Mouse (Mus musculus): ENCODE data around the gene Ikzf1.

DNA sequence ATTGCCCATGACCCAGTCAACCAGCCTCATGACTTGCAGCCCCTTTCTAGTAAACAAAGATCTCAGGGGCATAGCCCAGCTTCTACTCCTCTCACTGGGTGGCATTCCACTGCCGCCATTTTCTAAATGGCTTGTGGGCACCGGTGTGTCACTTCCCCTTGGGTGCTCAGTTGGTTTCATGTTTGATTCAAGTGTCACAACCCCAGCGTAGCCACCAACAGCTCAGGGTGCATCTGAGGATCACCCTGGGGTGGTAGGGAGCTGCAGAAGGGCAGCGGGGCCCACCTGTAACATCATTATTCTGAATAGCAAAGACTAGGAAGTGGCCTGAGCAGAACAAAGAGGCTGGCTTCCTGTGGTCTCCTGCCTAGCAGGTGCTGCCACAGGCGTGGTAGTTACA, 66.3 kb downstream of the Ikzf1 start:
- TF ChIP-seq CTCF (IDR thresholded peaks at IDR 0.05; ENCODE audit: low read depth) (no peak), EP300 (IDR thresholded peaks at IDR 0.05; ENCODE audit: low read depth) (no peak)
